Mouse (Mus musculus): ENCODE results near the gene Cfap74.

DNA sequence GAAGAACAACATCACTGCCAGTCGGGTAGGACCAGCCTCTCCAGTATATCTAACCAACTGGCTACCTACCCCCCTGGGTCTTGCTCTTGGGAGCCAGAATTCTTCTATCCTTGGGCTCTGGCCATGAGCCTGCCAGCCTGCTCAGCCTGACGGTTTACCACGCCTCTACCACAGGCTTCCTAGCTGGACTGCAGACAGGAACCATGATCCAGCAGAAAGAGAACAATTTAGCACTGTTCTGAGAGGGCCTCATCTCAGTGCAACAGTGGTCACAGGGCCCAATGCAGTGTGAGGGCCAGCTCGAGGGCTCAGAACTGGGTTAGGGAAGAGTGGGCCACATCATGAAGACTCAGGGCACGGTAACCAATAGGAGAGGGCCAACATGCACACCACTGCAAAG is 15.0 kb downstream of the Cfap74 start:
- TF ChIP-seq CTCF (IDR thresholded peaks at IDR 0.05; ENCODE audit: insufficient read depth, low read length) (no peak), POLR2A (IDR thresholded peaks at IDR 0.05; ENCODE audit: borderline replicate concordance, extremely low read depth, low read depth, low read length) (no peak)

All from lung, adult 2 months (tissue).